Mouse (Mus musculus) MEL (cell line): Measurements from ENCODE around the gene Syt16.
A peak's percentile ranks its signal among the peaks of the same experiment; 100 is the strongest.

ENCODE experiments used
- CTCF ChIP-seq, 3 experiments: IDR thresholded peaks in 2 of 3; conservative IDR thresholded peaks in 1 of 3; 2 replicates each; pipeline ENCODE4 v1.5.1; 2011 to 2012; ENCODE audit warnings: low read length in 3 of 3, low read depth in 2 of 3, mild to moderate bottlenecking in 2 of 3, improper control_type of control experiment in 1 of 3, inconsistent platforms in 1 of 3, mixed read lengths in 1 of 3, moderate library complexity in 1 of 3; ENCODE audit not compliant: control insufficient read depth in 1 of 3, insufficient read depth in 1 of 3, poor library complexity in 1 of 3, severe bottlenecking in 1 of 3
- E2F4 ChIP-seq: IDR thresholded peaks from 2 replicates; pipeline ENCODE4 v1.6.1; 2011; ENCODE audit warnings: low read depth, low read length, improper control_type of control experiment, borderline replicate concordance
- MAX ChIP-seq: IDR thresholded peaks from 2 replicates; pipeline ENCODE4 v1.6.1; 2011; ENCODE audit warnings: low read length, improper control_type of control experiment
- MYB ChIP-seq: IDR thresholded peaks from 2 replicates; pipeline ENCODE4 v1.6.1; 2011; ENCODE audit warnings: mild to moderate bottlenecking, low read depth, low read length, improper control_type of control experiment
- MYC ChIP-seq: IDR thresholded peaks from 2 replicates; pipeline ENCODE4 v1.6.1; 2011; ENCODE audit warnings: low read depth, mild to moderate bottlenecking, low read length, improper control_type of control experiment, moderate library complexity
- NELFE ChIP-seq: IDR thresholded peaks from 2 replicates; pipeline ENCODE4 v1.6.1; 2011; ENCODE audit warnings: low read depth, low read length, improper control_type of control experiment
- POLR2A ChIP-seq, 2 experiments: IDR thresholded peaks; 2 replicates each; pipeline ENCODE4 v1.6.1; 2011 to 2012; ENCODE audit warnings: low read length in 2 of 2, mild to moderate bottlenecking in 2 of 2, control low read depth in 1 of 2, improper control_type of control experiment in 1 of 2, low read depth in 1 of 2, moderate library complexity in 1 of 2; ENCODE audit not compliant: control insufficient read depth in 1 of 2, insufficient read depth in 1 of 2, poor library complexity in 1 of 2
- POLR2AphosphoS5 ChIP-seq: IDR thresholded peaks from 2 replicates; pipeline ENCODE4 v1.6.1; 2012; ENCODE audit warnings: low read depth, borderline replicate concordance, mild to moderate bottlenecking, inconsistent platforms, low read length, moderate library complexity, mixed read lengths
- TBP ChIP-seq: IDR thresholded peaks from 2 replicates; pipeline ENCODE4 v1.8.0; 2011; ENCODE audit warnings: low read depth, low read length, improper control_type of control experiment
- USF1 ChIP-seq: IDR thresholded peaks from 2 replicates; pipeline ENCODE4 v1.6.1; 2014; ENCODE audit warnings: low read depth, mild to moderate bottlenecking, inconsistent platforms, low read length, improper control_type of control experiment, moderate library complexity

GRCm38 (mm10) chr12:74316989-74317759 lies 319.7 kb downstream of the Syt16 start:
- no peak for TF ChIP-seq MAX
- TF ChIP-seq E2F4 = no peak
- TF ChIP-seq MYC = no peak
- TF ChIP-seq CTCF (IDR thresholded peaks at IDR 0.05 in 2 of 3, conservative IDR thresholded peaks at IDR 0.05 in 1 of 3; ENCODE audit: control insufficient read depth in 1 of 3, insufficient read depth in 1 of 3, low read depth in 2 of 3, low read length in 3 of 3, poor library complexity in 1 of 3, severe bottlenecking in 1 of 3) = peak; percentile 54 to 60 (median 55)
- TF ChIP-seq POLR2A (IDR thresholded peaks at IDR 0.05; ENCODE audit: control insufficient read depth in 1 of 2, insufficient read depth in 1 of 2, low read depth in 1 of 2, low read length in 2 of 2, poor library complexity in 1 of 2) = no peak
- no peak for TF ChIP-seq USF1
- TF ChIP-seq MYB = no peak
- TF ChIP-seq TBP = no peak
- TF ChIP-seq NELFE = no peak
- no peak for TF ChIP-seq POLR2AphosphoS5
